Mouse (Mus musculus) MEL (cell line): ENCODE results near the gene Lama1. TPM values are rescaled to one million over a fixed set of nuclear protein-coding genes. Genes with fewer than 3 reads are reported as not detected.

Experiments
- DNase-seq: peaks from one replicate; pipeline ENCODE4 v3.0.0; 2011; ENCODE audit warnings: low read depth, low spot score
- H3K27ac ChIP-seq: 2 replicates; pipeline ENCODE4 v1.5.1; 2012; ENCODE audit warnings: low read depth, mild to moderate bottlenecking, control low read depth, low read length, moderate library complexity; ENCODE audit not compliant: control insufficient read depth
- H3K27me3 ChIP-seq, 2 experiments: fragments of 150-350 bp in 1 of 2; sonication (generic) in 1 of 2; 2 replicates each; pipeline ENCODE4 v1.6.1; 2012; ENCODE audit warnings: low read length in 2 of 2, mild to moderate bottlenecking in 2 of 2, improper control_type of control experiment in 1 of 2, moderate library complexity in 1 of 2; ENCODE audit not compliant: insufficient read depth in 2 of 2, control insufficient read depth in 1 of 2
- H3K36me3 ChIP-seq, 2 experiments: 2 replicates each; pipeline ENCODE4 v1.6.1; 2012 to 2014; ENCODE audit warnings: low read length in 2 of 2, improper control_type of control experiment in 1 of 2, inconsistent platforms in 1 of 2, mild to moderate bottlenecking in 1 of 2; ENCODE audit not compliant: insufficient read depth in 2 of 2, control insufficient read depth in 1 of 2
- H3K4me1 ChIP-seq, 2 experiments: fragments of 150-350 bp in 1 of 2; sonication (generic) in 1 of 2; 2 replicates each; pipeline ENCODE4 v1.6.1; 2012; ENCODE audit warnings: low read length in 2 of 2, improper control_type of control experiment in 1 of 2, mild to moderate bottlenecking in 1 of 2; ENCODE audit not compliant: insufficient read depth in 2 of 2, control insufficient read depth in 1 of 2
- H3K4me3 ChIP-seq, 2 experiments: fragments of 150-350 bp in 1 of 2; sonication (generic) in 1 of 2; 2 replicates each; pipeline ENCODE4 v1.5.1; 2012; ENCODE audit warnings: low read depth in 2 of 2, low read length in 2 of 2, mild to moderate bottlenecking in 2 of 2, moderate library complexity in 2 of 2, control low read depth in 1 of 2, improper control_type of control experiment in 1 of 2; ENCODE audit not compliant: control insufficient read depth in 1 of 2, insufficient read depth in 1 of 2
- H3K79me2 ChIP-seq: 2 replicates; pipeline ENCODE4 v1.6.1; 2012; ENCODE audit warnings: mild to moderate bottlenecking, low read length, moderate library complexity; ENCODE audit not compliant: control insufficient read depth, poor library complexity, insufficient read depth
- H3K9ac ChIP-seq: 2 replicates; pipeline ENCODE4 v1.6.1; 2012; ENCODE audit warnings: low read depth, mild to moderate bottlenecking, control low read depth, low read length, moderate library complexity; ENCODE audit not compliant: control insufficient read depth, poor library complexity, severe bottlenecking
- H3K9me3 ChIP-seq: fragments of 150-350 bp; sonication (generic); replicated peaks from 2 replicates; pipeline ENCODE4 v1.6.1; 2012; ENCODE audit warnings: mild to moderate bottlenecking, low read length, improper control_type of control experiment, moderate library complexity; ENCODE audit not compliant: insufficient read depth
- BHLHE40 ChIP-seq: IDR thresholded peaks from 2 replicates; pipeline ENCODE4 v1.6.1; 2012; ENCODE audit warnings: low read depth, mild to moderate bottlenecking, inconsistent platforms, low read length, improper control_type of control experiment, borderline replicate concordance
- CHD2 ChIP-seq: IDR thresholded peaks from 2 replicates; pipeline ENCODE4 v1.6.1; 2011; ENCODE audit warnings: low read length, improper control_type of control experiment
- CTCF ChIP-seq, 3 experiments: IDR thresholded peaks in 2 of 3; conservative IDR thresholded peaks in 1 of 3; 2 replicates each; pipeline ENCODE4 v1.5.1; 2011 to 2012; ENCODE audit warnings: low read length in 3 of 3, low read depth in 2 of 3, mild to moderate bottlenecking in 2 of 3, improper control_type of control experiment in 1 of 3, inconsistent platforms in 1 of 3, mixed read lengths in 1 of 3, moderate library complexity in 1 of 3; ENCODE audit not compliant: control insufficient read depth in 1 of 3, insufficient read depth in 1 of 3, poor library complexity in 1 of 3, severe bottlenecking in 1 of 3
- E2F4 ChIP-seq: IDR thresholded peaks from 2 replicates; pipeline ENCODE4 v1.6.1; 2011; ENCODE audit warnings: low read depth, low read length, improper control_type of control experiment, borderline replicate concordance
- ELF1 ChIP-seq: IDR thresholded peaks from 2 replicates; pipeline ENCODE4 v1.6.1; 2014; ENCODE audit warnings: low read depth, mild to moderate bottlenecking, inconsistent platforms, low read length, improper control_type of control experiment, moderate library complexity
- EP300 ChIP-seq, 2 experiments: IDR thresholded peaks; 2 replicates each; pipeline ENCODE4 v1.6.1; 2011; ENCODE audit warnings: improper control_type of control experiment in 2 of 2, low read length in 2 of 2, low read depth in 1 of 2, mild to moderate bottlenecking in 1 of 2
- GABPA ChIP-seq: IDR thresholded peaks from 2 replicates; pipeline ENCODE4 v1.6.1; 2012; ENCODE audit warnings: low read depth, mild to moderate bottlenecking, inconsistent platforms, low read length, improper control_type of control experiment, moderate library complexity
- GATA1 ChIP-seq: IDR thresholded peaks from 2 replicates; pipeline ENCODE4 v1.6.1; 2011; ENCODE audit warnings: low read depth, low read length, improper control_type of control experiment
- HCFC1 ChIP-seq: IDR thresholded peaks from 2 replicates; pipeline ENCODE4 v1.6.1; 2012; ENCODE audit warnings: low read depth, mild to moderate bottlenecking, inconsistent platforms, low read length, improper control_type of control experiment, moderate library complexity
- MAFK ChIP-seq: IDR thresholded peaks from 2 replicates; pipeline ENCODE4 v1.6.1; 2011; ENCODE audit warnings: low read depth, mild to moderate bottlenecking, low read length, improper control_type of control experiment, borderline replicate concordance
- MEF2A ChIP-seq: IDR thresholded peaks from 2 replicates; pipeline ENCODE4 v1.6.1; 2014; ENCODE audit warnings: low read depth, mild to moderate bottlenecking, inconsistent platforms, low read length, improper control_type of control experiment; ENCODE audit not compliant: poor library complexity, insufficient replicate concordance, severe bottlenecking; ENCODE audit errors: extremely low read depth
- MXI1 ChIP-seq: IDR thresholded peaks from 2 replicates; pipeline ENCODE4 v1.6.1; 2011; ENCODE audit warnings: mild to moderate bottlenecking, low read depth, low read length, improper control_type of control experiment
- MYC ChIP-seq: IDR thresholded peaks from 2 replicates; pipeline ENCODE4 v1.6.1; 2011; ENCODE audit warnings: low read depth, mild to moderate bottlenecking, low read length, improper control_type of control experiment, moderate library complexity
- NRF1 ChIP-seq: IDR thresholded peaks from 2 replicates; pipeline ENCODE4 v1.6.1; 2014; ENCODE audit warnings: low read depth, mild to moderate bottlenecking, inconsistent platforms, low read length, improper control_type of control experiment, moderate library complexity; ENCODE audit not compliant: poor library complexity, insufficient read depth, severe bottlenecking
- POLR2A ChIP-seq, 2 experiments: IDR thresholded peaks; 2 replicates each; pipeline ENCODE4 v1.6.1; 2011 to 2012; ENCODE audit warnings: low read length in 2 of 2, mild to moderate bottlenecking in 2 of 2, control low read depth in 1 of 2, improper control_type of control experiment in 1 of 2, low read depth in 1 of 2, moderate library complexity in 1 of 2; ENCODE audit not compliant: control insufficient read depth in 1 of 2, insufficient read depth in 1 of 2, poor library complexity in 1 of 2
- POLR2AphosphoS5 ChIP-seq: IDR thresholded peaks from 2 replicates; pipeline ENCODE4 v1.6.1; 2012; ENCODE audit warnings: low read depth, borderline replicate concordance, mild to moderate bottlenecking, inconsistent platforms, low read length, moderate library complexity, mixed read lengths
- RAD21 ChIP-seq: IDR thresholded peaks from 2 replicates; pipeline ENCODE4 v1.6.1; 2011; ENCODE audit warnings: mild to moderate bottlenecking, low read depth, low read length, improper control_type of control experiment
- RCOR1 ChIP-seq: IDR thresholded peaks from 2 replicates; pipeline ENCODE4 v1.6.1; 2012; ENCODE audit warnings: low read depth, mild to moderate bottlenecking, inconsistent platforms, low read length, improper control_type of control experiment
- SIN3A ChIP-seq: IDR thresholded peaks from 2 replicates; pipeline ENCODE4 v1.6.1; 2012; ENCODE audit warnings: low read length, improper control_type of control experiment, inconsistent platforms
- TAL1 ChIP-seq: IDR thresholded peaks from 2 replicates; pipeline ENCODE4 v1.6.1; 2012; ENCODE audit warnings: mild to moderate bottlenecking, inconsistent platforms, low read length, moderate library complexity, mixed read lengths
- TBP ChIP-seq: IDR thresholded peaks from 2 replicates; pipeline ENCODE4 v1.8.0; 2011; ENCODE audit warnings: low read depth, low read length, improper control_type of control experiment
- USF1 ChIP-seq: IDR thresholded peaks from 2 replicates; pipeline ENCODE4 v1.6.1; 2014; ENCODE audit warnings: low read depth, mild to moderate bottlenecking, inconsistent platforms, low read length, improper control_type of control experiment, moderate library complexity
- USF2 ChIP-seq, 2 experiments: IDR thresholded peaks; 2 replicates each; pipeline ENCODE4 v1.6.1; 2011 to 2012; ENCODE audit warnings: improper control_type of control experiment in 2 of 2, low read length in 2 of 2, borderline replicate concordance in 1 of 2, inconsistent platforms in 1 of 2, low read depth in 1 of 2, mild to moderate bottlenecking in 1 of 2; ENCODE audit not compliant: insufficient read depth in 1 of 2
- ZC3H11A ChIP-seq: IDR thresholded peaks from 2 replicates; pipeline ENCODE4 v1.6.1; 2012; ENCODE audit warnings: low read depth, mild to moderate bottlenecking, inconsistent platforms, low read length, improper control_type of control experiment
- ZMIZ1 ChIP-seq: IDR thresholded peaks from 2 replicates; pipeline ENCODE4 v1.6.1; 2012; ENCODE audit warnings: low read depth, mild to moderate bottlenecking, inconsistent platforms, low read length, improper control_type of control experiment, moderate library complexity
- ZNF384 ChIP-seq: IDR thresholded peaks from 2 replicates; pipeline ENCODE4 v1.6.1; 2012; ENCODE audit warnings: low read depth, mild to moderate bottlenecking, inconsistent platforms, low read length, improper control_type of control experiment
- polyA plus RNA-seq, 2 experiments: library from polyadenylated mRNA; stranded (reverse) in 1 of 2; unstranded in 1 of 2; fragments of >175 nt in 1 of 2; fragments of >200 nt in 1 of 2; gene quantifications; 2 replicates each; pipeline versions ENCODE4 v1.2.1 to v1.2.4; 2012; ENCODE audit warnings: low replicate concordance in 2 of 2, low read depth in 1 of 2; ENCODE audit not compliant: insufficient read length in 2 of 2, insufficient read depth in 1 of 2, missing spikeins in 1 of 2
- total RNA-seq: library from RNA; depleted of rRNA; stranded (reverse); fragments of 300-350 nt; gene quantifications from 2 replicates; pipeline ENCODE4 v1.2.3, GENCODE M21; 2012

Gene Lama1
- total and polyA plus RNA-seq, 3 experiments, result not detected

- Histone ChIP-seq H3K9me3 (no peaks in the 10 kb centered on the region), H3K27ac (no peak overlapping the region), H3K4me3 (no peak overlapping the region), H3K27me3 (no peaks in the 10 kb centered on the region), H3K4me1 (no peaks in the 10 kb centered on the region), H3K36me3 (no peaks in the 10 kb centered on the region), H3K79me2 (no peaks in the 10 kb centered on the region), H3K9ac (no peak overlapping the region)
- no peak for DNase-seq
- TF ChIP-seq RAD21, result no peak
- no peak for TF ChIP-seq NRF1
- no peak for TF ChIP-seq GABPA
- TF ChIP-seq USF1, result no peak
- TF ChIP-seq USF2 (IDR thresholded peaks at IDR 0.05; ENCODE audit: borderline replicate concordance in 1 of 2, insufficient read depth in 1 of 2, low read depth in 1 of 2, low read length in 2 of 2), result no peak
- no peak; the same call in 1 of the 2 replicates for TF ChIP-seq POLR2AphosphoS5
- TF ChIP-seq POLR2A (IDR thresholded peaks at IDR 0.05; ENCODE audit: control insufficient read depth in 1 of 2, insufficient read depth in 1 of 2, low read depth in 1 of 2, low read length in 2 of 2, poor library complexity in 1 of 2), result no peak
- no peak for TF ChIP-seq RCOR1
- TF ChIP-seq CHD2, result no peak
- TF ChIP-seq TBP, result no peak
- no peak for TF ChIP-seq MYC
- TF ChIP-seq MXI1, result no peak
- TF ChIP-seq CTCF (IDR thresholded peaks at IDR 0.05 in 2 of 3, conservative IDR thresholded peaks at IDR 0.05 in 1 of 3; ENCODE audit: control insufficient read depth in 1 of 3, insufficient read depth in 1 of 3, low read depth in 2 of 3, low read length in 3 of 3, poor library complexity in 1 of 3, severe bottlenecking in 1 of 3), result no peak
- TF ChIP-seq GATA1, result no peak
- no peak for TF ChIP-seq EP300 (IDR thresholded peaks at IDR 0.05; ENCODE audit: low read depth in 1 of 2, low read length in 2 of 2)
- no peak for TF ChIP-seq BHLHE40
- TF ChIP-seq, all 39 proteins: peak for 0
These were observed 25.5 kb downstream of the Lama1 start for GRCm38 (mm10) chr17:67722578-67722977.

GRCm38 (mm10) chr17:67723175-67724067, 26.4 kb downstream of the Lama1 start:
- no peaks in the 10 kb centered on the region for H3K9me3 ChIP-seq
- H3K9ac ChIP-seq, result no peak overlapping the region
- H3K27ac ChIP-seq, result no peak overlapping the region
- H3K27me3 ChIP-seq, result no peaks in the 10 kb centered on the region
- no peak overlapping the region for H3K4me3 ChIP-seq
- no peak for DNase-seq
- H3K36me3 ChIP-seq, result no peaks in the 10 kb centered on the region
- no peak for TF ChIP-seq POLR2AphosphoS5
- no peak for TF ChIP-seq BHLHE40
- TF ChIP-seq MAFK, result no peak
- TF ChIP-seq SIN3A, result no peak
- TF ChIP-seq USF2 (IDR thresholded peaks at IDR 0.05; ENCODE audit: borderline replicate concordance in 1 of 2, insufficient read depth in 1 of 2, low read depth in 1 of 2, low read length in 2 of 2), result no peak
- TF ChIP-seq ZNF384, result no peak
- TF ChIP-seq ELF1, result no peak
- TF ChIP-seq MEF2A, result no peak
- no peak for TF ChIP-seq USF1
- no peak for TF ChIP-seq HCFC1
- no peak for TF ChIP-seq MYC
- no peak for TF ChIP-seq MXI1
- no peak for TF ChIP-seq EP300 (IDR thresholded peaks at IDR 0.05; ENCODE audit: low read depth in 1 of 2, low read length in 2 of 2)
- TF ChIP-seq ZC3H11A, result no peak
- TF ChIP-seq E2F4, result no peak
- TF ChIP-seq NRF1, result no peak
- no peak for TF ChIP-seq CHD2
- no peak for TF ChIP-seq TAL1
- TF ChIP-seq ZMIZ1, result no peak
- TF ChIP-seq RCOR1, result no peak
- no peaks in the 10 kb centered on the region for H3K4me1 ChIP-seq
- no peaks in the 10 kb centered on the region for H3K79me2 ChIP-seq
